Mouse (Mus musculus): ENCODE data around the gene Krtap28-10. TPM values are rescaled to one million over a fixed set of nuclear protein-coding genes. Genes with fewer than 3 reads are reported as not detected.

Krtap28-10 gene
- total and polyA plus RNA-seq, 3 experiments = not detected

DNA sequence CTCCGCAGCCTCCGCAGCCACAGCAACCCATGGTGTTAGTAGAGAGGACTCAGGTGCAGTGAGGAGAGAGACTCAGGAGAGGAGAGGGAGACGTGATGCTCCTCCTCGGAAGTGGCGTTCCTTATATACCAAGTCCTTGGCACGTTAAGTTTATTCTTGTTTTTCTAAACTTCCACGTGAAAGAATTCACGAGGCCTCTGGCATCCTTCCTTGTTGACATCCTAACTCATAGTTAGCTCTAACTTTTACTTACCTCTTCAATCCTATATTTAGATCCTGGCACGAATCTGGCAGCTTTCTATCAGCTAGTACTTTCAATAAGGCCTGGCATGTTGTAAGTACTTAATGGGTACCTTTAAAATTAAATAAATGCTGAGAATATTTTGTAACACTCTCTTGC is 17.0 kb upstream of the Krtap28-10 start, which contains the start of gene A030005K14Rik:
Gene A030005K14Rik, minus strand, starts transcription at position 101 of the 400 bp plus-strand sequence.
- Histone ChIP-seq H3K9me3 (replicated peaks; ENCODE audit: low read length) (no peaks in the 10 kb centered on the region), H3K4me3 (replicated peaks in 1 of 3; ENCODE audit: low read depth in 2 of 3, low read length in 2 of 3, poor library complexity in 1 of 3) (no peak within 1 kb of the TSS), H3K27ac (ENCODE audit: insufficient read depth, low read depth) (no peak within 1 kb of the TSS), H3K4me2 (ENCODE audit: insufficient read depth, low read depth, poor library complexity, severe bottlenecking) (no peak within 1 kb of the TSS), H3K36me3 (replicated peaks in 1 of 2; ENCODE audit: control insufficient read depth in 1 of 2, insufficient read depth in 1 of 2, low read length in 1 of 2) (no peaks in the 10 kb centered on the region), H3K9ac (ENCODE audit: insufficient read depth, low read depth) (no peak within 1 kb of the TSS), H3K27me3 (replicated peaks) (no peaks in the 10 kb centered on the region), H3K4me1 (ENCODE audit: control insufficient read depth in 1 of 2, insufficient read depth in 2 of 2) (no peaks in the 10 kb centered on the region), H3K79me2 (replicated peaks; ENCODE audit: control insufficient read depth, extremely low read depth, insufficient read depth, poor library complexity, severe bottlenecking) (no peaks in the 10 kb centered on the region)
- no peak for DNase-seq (ENCODE audit: extremely low read depth)
- in situ Hi-C loops (cut with MboI; ENCODE audit: low pct_ligation_motif_present, low pct_unique_long_range_greater_than_20kb, low sequenced_read_pairs) = no loop called here
- TF ChIP-seq SIN3A (IDR thresholded peaks at IDR 0.05; ENCODE audit: low read length) (no peak), JUND (conservative IDR thresholded peaks at IDR 0.05; ENCODE audit: low read depth, low read length) (no peak), ZKSCAN1 (IDR thresholded peaks at IDR 0.05; ENCODE audit: borderline replicate concordance, low read depth, low read length) (no peak), MYC (IDR thresholded peaks at IDR 0.05; ENCODE audit: low read depth, low read length) (no peak), TCF12 (IDR thresholded peaks at IDR 0.05; ENCODE audit: low read depth, low read length) (no peak), USF1 (IDR thresholded peaks at IDR 0.05; ENCODE audit: low read depth, low read length) (no peak), RCOR1 (conservative IDR thresholded peaks at IDR 0.05; ENCODE audit: low read depth, low read length) (no peak), RAD21 (IDR thresholded peaks at IDR 0.05; ENCODE audit: low read depth, low read length) (no peak), MAZ (IDR thresholded peaks at IDR 0.05; ENCODE audit: low read depth, low read length) (no peak), IRF4 (IDR thresholded peaks at IDR 0.05; ENCODE audit: low read depth, low read length) (no peak), NELFE (IDR thresholded peaks at IDR 0.05; ENCODE audit: low read depth, low read length) (no peak)
- dilution Hi-C loops (cut with MboI; ENCODE audit: extremely low pct_ligation_motif_present, extremely low pct_unique_long_range_greater_than_20kb, low sequenced_read_pairs) = no loop called here

DNA sequence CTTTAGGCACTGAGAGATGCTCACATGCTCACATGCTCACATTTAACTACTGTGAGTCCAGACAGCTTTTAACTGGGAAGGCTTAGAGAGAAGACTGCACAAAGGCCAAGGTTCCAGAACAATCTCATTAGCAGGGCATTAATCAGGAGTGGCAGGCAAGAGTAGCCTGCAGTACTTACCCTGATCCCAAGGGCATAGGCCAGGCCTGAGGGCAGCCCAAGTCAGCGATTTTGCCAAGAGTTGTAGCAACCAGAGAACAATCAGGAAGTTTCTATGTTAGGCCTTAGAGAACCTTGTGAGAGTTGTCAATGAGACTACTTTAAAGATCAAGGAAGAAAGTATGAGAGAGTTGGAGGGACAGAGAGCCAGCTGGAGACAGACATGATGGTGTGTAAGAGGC is 16.2 kb upstream of the Krtap28-10 start:
- dilution Hi-C loops (cut with MboI; ENCODE audit: extremely low pct_ligation_motif_present, extremely low pct_unique_long_range_greater_than_20kb, low sequenced_read_pairs) (no loop called here), in situ Hi-C loops (cut with MboI; ENCODE audit: low pct_ligation_motif_present, low pct_unique_long_range_greater_than_20kb, low sequenced_read_pairs) (no loop called here)
- Histone ChIP-seq H3K36me3 (replicated peaks in 1 of 2; ENCODE audit: control insufficient read depth in 1 of 2, insufficient read depth in 1 of 2, low read length in 1 of 2) (no peaks in the 10 kb centered on the region), H3K4me2 (ENCODE audit: insufficient read depth, low read depth, poor library complexity, severe bottlenecking) (no peak overlapping the region), H3K9me3 (replicated peaks; ENCODE audit: low read length) (no peaks in the 10 kb centered on the region), H3K27me3 (replicated peaks) (no peaks in the 10 kb centered on the region), H3K4me3 (replicated peaks in 1 of 3; ENCODE audit: low read depth in 2 of 3, low read length in 2 of 3, poor library complexity in 1 of 3) (no peak overlapping the region), H3K27ac (ENCODE audit: insufficient read depth, low read depth) (no peak overlapping the region), H3K4me1 (ENCODE audit: control insufficient read depth in 1 of 2, insufficient read depth in 2 of 2) (no peaks in the 10 kb centered on the region), H3K9ac (ENCODE audit: insufficient read depth, low read depth) (no peak overlapping the region), H3K79me2 (replicated peaks; ENCODE audit: control insufficient read depth, extremely low read depth, insufficient read depth, poor library complexity, severe bottlenecking) (no peaks in the 10 kb centered on the region)
- TF ChIP-seq IRF4 (IDR thresholded peaks at IDR 0.05; ENCODE audit: low read depth, low read length) = no peak
- TF ChIP-seq BHLHE40 (IDR thresholded peaks at IDR 0.05; ENCODE audit: low read depth, low read length) = no peak
- TF ChIP-seq ELF1 (IDR thresholded peaks at IDR 0.05; ENCODE audit: low read depth, low read length) = no peak
- TF ChIP-seq POLR2A (IDR thresholded peaks at IDR 0.05; ENCODE audit: low read depth, low read length) = no peak
- TF ChIP-seq ZC3H11A (IDR thresholded peaks at IDR 0.05; ENCODE audit: low read depth, low read length) = no peak
- no peak for TF ChIP-seq MAX (IDR thresholded peaks at IDR 0.05; ENCODE audit: low read length)
- no peak for TF ChIP-seq POLR2AphosphoS2 (IDR thresholded peaks at IDR 0.05; ENCODE audit: low read depth, low read length)
- no peak for TF ChIP-seq CTCF (conservative IDR thresholded peaks at IDR 0.05 in 1 of 2, IDR thresholded peaks at IDR 0.05 in 1 of 2; ENCODE audit: low read depth in 2 of 2, low read length in 2 of 2)
- no peak for TF ChIP-seq NRF1 (IDR thresholded peaks at IDR 0.05; ENCODE audit: low read depth, low read length)
- TF ChIP-seq TCF12 (IDR thresholded peaks at IDR 0.05; ENCODE audit: low read depth, low read length) = no peak
- no peak for TF ChIP-seq ETS1 (conservative IDR thresholded peaks at IDR 0.05; ENCODE audit: low read depth, low read length)
- no peak for TF ChIP-seq MAZ (IDR thresholded peaks at IDR 0.05; ENCODE audit: low read depth, low read length)
- TF ChIP-seq MXI1 (IDR thresholded peaks at IDR 0.05; ENCODE audit: low read depth, low read length) = no peak
- TF ChIP-seq RCOR1 (conservative IDR thresholded peaks at IDR 0.05; ENCODE audit: low read depth, low read length) = no peak
- TF ChIP-seq SMC3 (IDR thresholded peaks at IDR 0.05; ENCODE audit: low read depth, low read length) = no peak
- no peak for DNase-seq (ENCODE audit: extremely low read depth)
